Mouse (Mus musculus) erythroid progenitor cell, adult 5-6 weeks (primary cell): ENCODE measurements around the gene Ddx3y. TPM values are rescaled to one million over a fixed set of nuclear protein-coding genes. Genes with fewer than 3 reads are reported as not detected.

Source experiments
- ATAC-seq: replicated peaks from 2 replicates; pipeline ENCODE4 v1.8.0; 2016; ENCODE audit warnings: moderate number of reproducible peaks, mild to moderate bottlenecking, moderate TSS enrichment, inconsistent platforms; ENCODE audit not compliant: poor library complexity, low FRiP score, severe bottlenecking
- total RNA-seq, 2 experiments: library from RNA; stranded (forward) in 1 of 2; stranded (reverse) in 1 of 2; fragments of 150-400 nt in 1 of 2; fragments of 186-747, 209-891 nt in 1 of 2; gene quantifications; 2 replicates each; pipeline versions ENCODE4 v1.2.3 to v1.2.4; 2015 to 2017; ENCODE audit warnings: low replicate concordance in 2 of 2

Gene Ddx3y
- total RNA-seq (2015; ENCODE audit: low replicate concordance) (27.8 and 36.5 TPM in 2 replicates), total RNA-seq (2017; ENCODE audit: low replicate concordance) (38.3 and 40.9 TPM in 2 replicates)

DNA sequence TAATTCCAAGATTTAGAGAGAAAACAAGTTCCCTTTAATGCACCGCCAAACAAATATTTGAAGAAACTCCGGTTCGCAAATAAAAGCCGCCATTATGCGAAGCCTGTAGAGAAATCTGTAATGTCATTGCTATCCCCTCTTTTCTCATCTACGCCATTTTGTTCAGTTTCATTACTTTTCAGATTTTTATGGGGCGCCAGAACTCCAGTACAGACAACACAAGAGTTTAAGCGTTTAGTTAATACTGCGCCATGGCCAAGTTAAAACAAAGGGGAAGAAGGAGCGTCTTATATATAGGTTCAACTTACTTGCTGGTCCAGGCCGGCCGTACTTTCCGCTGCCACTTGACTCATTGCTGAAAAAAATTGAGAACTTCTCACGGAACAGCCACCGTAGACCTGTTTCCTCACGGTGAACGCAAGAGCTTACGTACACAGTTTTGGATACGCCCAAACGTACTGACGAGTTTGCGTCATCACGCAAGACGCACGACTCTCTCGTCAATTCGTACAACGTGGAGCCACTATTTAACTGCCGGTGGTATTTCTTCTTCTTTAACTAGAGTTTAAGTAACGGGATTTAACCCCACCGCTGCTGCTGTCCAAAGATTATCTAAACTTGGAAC lies at the start of gene Ddx3y:
TSS of gene Ddx3y (minus strand) at position 459 of the 625 bp plus-strand sequence.
- ATAC-seq, result peak; percentile 99

DNA sequence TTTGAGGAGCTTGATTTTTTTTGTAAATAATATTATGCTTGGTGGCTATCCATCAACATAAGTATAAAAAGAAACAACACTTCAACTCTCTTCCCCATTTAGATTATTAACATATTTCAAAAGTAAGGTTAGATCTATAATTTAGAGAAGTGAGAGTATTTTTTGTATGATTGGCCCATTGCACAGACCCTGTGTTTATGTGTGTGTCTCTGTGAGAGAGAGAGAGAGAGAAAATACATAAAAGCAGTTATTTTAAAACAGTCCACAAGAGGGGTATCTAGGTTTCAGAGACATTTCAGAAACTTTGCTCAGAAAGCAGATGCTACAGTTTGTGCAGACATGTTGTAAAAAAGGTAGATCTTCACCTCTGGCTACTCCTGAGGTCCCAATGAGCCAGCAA lies 7.3 kb upstream of the Ddx3y start:
- no peak for ATAC-seq

- ATAC-seq, result peak; percentile 87
Measured at GRCm38 (mm10) chrY:1285735-1286134, 694 bp downstream of the Ddx3y start.

- ATAC-seq, result no peak
Measured at GRCm38 (mm10) chrY:1246117-1246516, 40.3 kb downstream of the Ddx3y start.

DNA sequence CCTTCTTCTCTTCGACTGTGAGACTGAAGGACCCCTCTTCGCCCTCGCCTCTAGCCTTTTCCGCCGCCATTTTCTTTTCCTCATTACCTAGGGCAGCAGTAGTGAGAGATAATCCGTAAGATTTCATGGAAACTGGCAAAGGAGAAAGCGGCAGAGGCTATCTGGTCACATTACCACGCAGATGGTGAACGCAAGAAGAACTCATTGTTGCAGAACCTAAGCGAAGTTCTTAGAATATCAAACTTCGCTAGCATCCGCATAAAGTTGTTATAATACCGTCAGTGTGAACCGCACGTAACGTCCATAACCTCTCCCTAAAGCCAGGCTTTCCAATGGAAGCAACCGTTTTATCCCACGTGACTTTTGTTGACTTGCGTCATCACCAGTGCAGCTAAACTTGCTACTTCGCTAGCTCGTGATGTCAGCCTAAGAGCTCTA lies 41.0 kb downstream of the Ddx3y start, which contains the start of gene Uty:
TSS of gene Uty (minus strand) at position 334 of the 438 bp plus-strand sequence.
- peak; percentile 100 for ATAC-seq

- ATAC-seq, result peak; percentile 45; the same call in 1 of the 2 replicates
Measured at GRCm38 (mm10) chrY:1244940-1245339, 41.5 kb downstream of the Ddx3y start.

DNA sequence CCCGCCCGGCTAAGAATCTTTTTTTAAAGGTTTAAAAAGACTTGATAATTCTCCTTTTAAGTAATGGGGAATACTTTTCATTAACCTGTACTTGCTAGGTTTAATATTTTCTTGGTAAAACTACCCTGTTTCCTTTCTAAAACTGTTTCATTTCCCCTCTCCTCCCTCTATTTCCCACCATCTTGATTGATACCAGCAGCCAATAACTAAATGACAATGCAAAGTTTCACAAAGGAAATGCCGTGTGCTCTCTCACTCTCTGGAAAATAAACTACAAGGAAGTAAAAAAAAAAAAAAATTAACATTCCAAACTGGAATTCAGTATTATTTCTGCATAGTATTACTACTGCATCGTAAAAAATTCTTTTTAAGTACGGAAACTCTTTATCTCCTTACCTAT lies 42.0 kb downstream of the Ddx3y start:
- ATAC-seq, result no peak

- ATAC-seq, result no peak
Measured at GRCm38 (mm10) chrY:1220001-1220400, 66.4 kb downstream of the Ddx3y start.

Other genes starting within 250 kb of the Ddx3y start
- gene Uty, start 40.9 kb downstream of the Ddx3y start, total RNA-seq (2015; ENCODE audit: low replicate concordance), result 36.8 and 38.6 TPM in 2 replicates
- gene Uty, start 40.9 kb downstream of the Ddx3y start, total RNA-seq (2017; ENCODE audit: low replicate concordance), result 27.8 and 43.6 TPM in 2 replicates
- gene Usp9y, start 173.2 kb upstream of the Ddx3y start, total RNA-seq (2015; ENCODE audit: low replicate concordance), result not detected in 2 replicates
- gene Usp9y, start 173.2 kb upstream of the Ddx3y start, total RNA-seq (2017; ENCODE audit: low replicate concordance), result not detected in 2 replicates